Mouse (Mus musculus): ENCODE results near the gene Naa10.

GRCm38 (mm10) chrX:73910049-73910448, 11.7 kb downstream of the Naa10 start:
- no peak for TF ChIP-seq CTCF (IDR thresholded peaks at IDR 0.05; ENCODE audit: low read depth)
- no peak for TF ChIP-seq EP300 (IDR thresholded peaks at IDR 0.05; ENCODE audit: low read depth)
